Mouse (Mus musculus) forebrain, embryonic 14.5 days (tissue): ENCODE measurements around the gene Sgta. TPM values are rescaled to one million over a fixed set of nuclear protein-coding genes. Genes with fewer than 3 reads are reported as not detected.

Experiments used
- microRNA-seq: library from miRNA; unstranded; fragments of <30 nt; microRNA quantifications from one replicate; pipeline ENCODE4, GENCODE M21; 2016
- polyA plus RNA-seq: library from polyadenylated mRNA; unstranded; fragments of >200 nt; fragmentation: Nextera tagmentation; extraction: Ambion mirVana; gene quantifications from 2 replicates; pipeline ENCODE4 v1.2.1, GENCODE M21; 2014

Gene Sgta
- polyA plus RNA-seq, 1 experiment from 2014 or later: 304 TPM

Small RNAs within 50 kb of the gene (microRNA-seq; reads per million reads assigned to microRNA genes)
- gene Mir5615-1: not detected
- gene Mir5615-2: not detected

Other genes starting within 250 kb of the Sgta start
- gene Jsrp1, start 246.7 kb downstream of the Sgta start, polyA plus RNA-seq: 0.30 and 0.31 TPM in 2 replicates
- gene Oaz1, start 233.5 kb downstream of the Sgta start, polyA plus RNA-seq: 1,568 and 1,701 TPM in 2 replicates
- 2.7 and 4.7 TPM in 2 replicates for gene Lingo3, start 216.1 kb downstream of the Sgta start, polyA plus RNA-seq
- gene Lsm7, start 205.0 kb downstream of the Sgta start, polyA plus RNA-seq: 265 and 372 TPM in 2 replicates
- gene Sppl2b, start 204.9 kb downstream of the Sgta start, polyA plus RNA-seq: 30.4 and 44.6 TPM in 2 replicates
- 0.10 and 0.13 TPM in 2 replicates for gene Tmprss9, start 188.3 kb downstream of the Sgta start, polyA plus RNA-seq
- gene Timm13, start 159.2 kb downstream of the Sgta start, polyA plus RNA-seq: 355 and 398 TPM in 2 replicates
- 12.1 and 14.4 TPM in 2 replicates for gene Lmnb2, start 141.9 kb downstream of the Sgta start, polyA plus RNA-seq
- 5.2 and 6.2 TPM in 2 replicates for gene Gadd45b, start 130.1 kb downstream of the Sgta start, polyA plus RNA-seq
- 15.3 and 20.8 TPM in 2 replicates for gene Gng7, start 45.2 kb downstream of the Sgta start, polyA plus RNA-seq
- 19.0 and 21.0 TPM in 2 replicates for gene Diras1, start 34.5 kb downstream of the Sgta start, polyA plus RNA-seq
- gene Slc39a3, start 22.8 kb downstream of the Sgta start, polyA plus RNA-seq: 20.7 and 26.9 TPM in 2 replicates
- 38.9 and 45.6 TPM in 2 replicates for gene Thop1, start 9.9 kb upstream of the Sgta start, polyA plus RNA-seq
- 0.14 and 0.25 TPM in 2 replicates for gene Creb3l3, start 38.7 kb upstream of the Sgta start, polyA plus RNA-seq
- gene Map2k2, start 45.7 kb upstream of the Sgta start, polyA plus RNA-seq: 180 and 203 TPM in 2 replicates
- gene Zbtb7a, start 75.0 kb upstream of the Sgta start, polyA plus RNA-seq: 6.2 and 8.2 TPM in 2 replicates
- 44.0 and 45.5 TPM in 2 replicates for gene Pias4, start 107.7 kb upstream of the Sgta start, polyA plus RNA-seq
- gene Eef2, start 116.5 kb upstream of the Sgta start, polyA plus RNA-seq: 474 and 520 TPM in 2 replicates
- gene Dapk3, start 122.8 kb upstream of the Sgta start, polyA plus RNA-seq: 49.0 and 50.0 TPM in 2 replicates
- gene 4930442H23Rik, start 123.7 kb upstream of the Sgta start, polyA plus RNA-seq: not detected in 2 replicates
- gene Nmrk2, start 141.9 kb upstream of the Sgta start, polyA plus RNA-seq: not detected in 2 replicates
- 56.6 and 78.4 TPM in 2 replicates for gene Atcay, start 170.7 kb upstream of the Sgta start, polyA plus RNA-seq
- 7.5 and 13.4 TPM in 2 replicates for gene Zfr2, start 173.0 kb upstream of the Sgta start, polyA plus RNA-seq
- gene Matk, start 192.8 kb upstream of the Sgta start, polyA plus RNA-seq: 12.3 and 17.4 TPM in 2 replicates
- 107 and 136 TPM in 2 replicates for gene Mrpl54, start 206.8 kb upstream of the Sgta start, polyA plus RNA-seq
- gene Apba3, start 206.8 kb upstream of the Sgta start, polyA plus RNA-seq: 30.5 and 36.8 TPM in 2 replicates
- 4.8 and 7.0 TPM in 2 replicates for gene Tjp3, start 231.4 kb upstream of the Sgta start, polyA plus RNA-seq
- 76.4 and 114 TPM in 2 replicates for gene Pip5k1c, start 232.8 kb upstream of the Sgta start, polyA plus RNA-seq